Mouse (Mus musculus) embryonic facial prominence, embryonic 11.5 days (tissue): ENCODE results near the gene Fam13a. TPM values are rescaled to one million over a fixed set of nuclear protein-coding genes. Genes with fewer than 3 reads are reported as not detected.

ENCODE experiments used
- ATAC-seq: fragments of 200-750 bp; cut with Nextera tagmentation; replicated peaks from 2 replicates; pipeline ENCODE4 v1.8.0; 2017; ENCODE audit warnings: low read depth; ENCODE audit not compliant: insufficient number of reproducible peaks, low FRiP score, low TSS enrichment
- DNase-seq: peaks from one replicate; pipeline ENCODE4 v3.0.0-alpha.2; 2015; ENCODE audit warnings: low spot score
- H3K27ac ChIP-seq: fragments of 300-500 bp; sonication (generic); replicated peaks from 2 replicates; pipeline ENCODE4 v1.5.1; 2014; ENCODE audit warnings: mild to moderate bottlenecking, low read depth, low read length, control low read depth
- H3K27me3 ChIP-seq: fragments of 300-500 bp; sonication (generic); 2 replicates; pipeline ENCODE4 v1.6.1; 2014; ENCODE audit warnings: mild to moderate bottlenecking, low read length, moderate library complexity, mixed read lengths; ENCODE audit not compliant: control insufficient read depth, insufficient read depth
- H3K36me3 ChIP-seq: fragments of 300-500 bp; sonication (generic); replicated peaks from 2 replicates; pipeline ENCODE4 v1.6.1; 2014; ENCODE audit warnings: low read depth, mild to moderate bottlenecking, low read length, moderate library complexity, mixed read lengths; ENCODE audit not compliant: control insufficient read depth, insufficient read depth
- H3K4me1 ChIP-seq: fragments of 300-500 bp; sonication (generic); 2 replicates; pipeline ENCODE4 v1.6.1; 2014; ENCODE audit warnings: low read length, mixed read lengths; ENCODE audit not compliant: control insufficient read depth, insufficient read depth
- H3K4me2 ChIP-seq: fragments of 300-500 bp; sonication (generic); 2 replicates; pipeline ENCODE4 v1.6.1; 2014; ENCODE audit warnings: low read depth, mild to moderate bottlenecking, control low read depth, low read length, moderate library complexity
- H3K4me3 ChIP-seq: fragments of 300-500 bp; sonication (generic); 2 replicates; pipeline ENCODE4 v1.5.1; 2014; ENCODE audit warnings: low read depth, low read length, control low read depth
- H3K9ac ChIP-seq: fragments of 300-500 bp; sonication (generic); replicated peaks from 2 replicates; pipeline ENCODE4 v1.6.1; 2014; ENCODE audit warnings: mild to moderate bottlenecking, control low read depth, low read length
- H3K9me3 ChIP-seq: fragments of 300-500 bp; sonication (generic); replicated peaks from 2 replicates; pipeline ENCODE4 v1.6.1; 2016; ENCODE audit warnings: mild to moderate bottlenecking, low read length, inconsistent platforms, mixed read lengths; ENCODE audit not compliant: control insufficient read depth
- WGBS: fragments of 180-500 bp; shearing (Covaris S2); extraction: QIAGEN DNeasy Blood & Tissue Kit; methylation state at CpG from one replicate; pipeline ENCODE4 v1.1.7; 2014; 5-methylcytosine and 5-hydroxymethylcytosine counted together
- polyA plus RNA-seq: library from polyadenylated mRNA; unstranded; fragments of >200 nt; fragmentation: Nextera tagmentation; extraction: Ambion mirVana; gene quantifications from 2 replicates; pipeline ENCODE4 v1.2.1, GENCODE M21; 2014

Fam13a gene
- polyA plus RNA-seq, 1 experiment from 2014 or later = 4.0 TPM

- WGBS = 70% methylated on average over 2 of the region's 2 CpGs
- Histone ChIP-seq H3K27me3 (no peaks in the 10 kb centered on the region), H3K36me3 (no peaks in the 10 kb centered on the region), H3K9me3 (no peaks in the 10 kb centered on the region), H3K9ac (no peak overlapping the region), H3K27ac (no peak overlapping the region), H3K4me3 (no peak overlapping the region), H3K4me1 (no peaks in the 10 kb centered on the region), H3K4me2 (no peak overlapping the region)
- no peak for ATAC-seq
- DNase-seq = no peak
Measured at GRCm38 (mm10) chr6:58946246-58946645, 78.1 kb downstream of the Fam13a start.

GRCm38 (mm10) chr6:58943958-58944357, 80.4 kb downstream of the Fam13a start:
- no peak overlapping the region for H3K4me2 ChIP-seq
- no peak overlapping the region for H3K9ac ChIP-seq
- H3K27ac ChIP-seq = no peak overlapping the region
- ATAC-seq = no peak
- H3K9me3 ChIP-seq = no peaks in the 10 kb centered on the region
- H3K4me1 ChIP-seq = no peaks in the 10 kb centered on the region
- H3K4me3 ChIP-seq = no peak overlapping the region
- no peak for DNase-seq
- H3K36me3 ChIP-seq = no peaks in the 10 kb centered on the region
- no peaks in the 10 kb centered on the region for H3K27me3 ChIP-seq
- 98% methylated on average over 3 of the region's 3 CpGs for WGBS

- WGBS = 95% methylated on average over 2 of the region's 2 CpGs
- H3K4me1 ChIP-seq = no peaks in the 10 kb centered on the region
- no peak for ATAC-seq
- no peaks in the 10 kb centered on the region for H3K27me3 ChIP-seq
- H3K9ac ChIP-seq = no peak overlapping the region
- H3K9me3 ChIP-seq = no peaks in the 10 kb centered on the region
- H3K4me2 ChIP-seq = no peak overlapping the region
- no peaks in the 10 kb centered on the region for H3K36me3 ChIP-seq
- no peak overlapping the region for H3K4me3 ChIP-seq
- H3K27ac ChIP-seq = no peak overlapping the region
- no peak for DNase-seq
Measured at GRCm38 (mm10) chr6:58942276-58942675, 82.1 kb downstream of the Fam13a start.

- ATAC-seq = no peak
- Histone ChIP-seq H3K27ac (no peak overlapping the region), H3K9me3 (no peaks in the 10 kb centered on the region), H3K4me3 (no peak overlapping the region), H3K36me3 (no peaks in the 10 kb centered on the region), H3K4me2 (no peak overlapping the region), H3K4me1 (no peaks in the 10 kb centered on the region), H3K9ac (no peak overlapping the region), H3K27me3 (no peaks in the 10 kb centered on the region)
- no peak for DNase-seq
Measured at GRCm38 (mm10) chr6:58937726-58938125, 86.6 kb downstream of the Fam13a start.

GRCm38 (mm10) chr6:58934144-58934543, 90.2 kb downstream of the Fam13a start:
- Histone ChIP-seq H3K9ac (no peak overlapping the region), H3K4me2 (no peak overlapping the region), H3K36me3 (no peaks in the 10 kb centered on the region), H3K27ac (no peak overlapping the region), H3K4me1 (no peaks in the 10 kb centered on the region), H3K4me3 (no peak overlapping the region), H3K9me3 (no peaks in the 10 kb centered on the region), H3K27me3 (no peaks in the 10 kb centered on the region)
- DNase-seq (no peak), ATAC-seq (no peak)
- WGBS = 85% methylated on average over 4 of the region's 4 CpGs

- H3K27me3 ChIP-seq = no peaks in the 10 kb centered on the region
- H3K4me2 ChIP-seq = no peak overlapping the region
- no peaks in the 10 kb centered on the region for H3K36me3 ChIP-seq
- WGBS = 42% methylated on average over 6 of the region's 6 CpGs
- peak; percentile 75; the same call in 1 of the 2 replicates for ATAC-seq
- peak; percentile 82 for DNase-seq
- H3K27ac ChIP-seq = no peak overlapping the region
- no peaks in the 10 kb centered on the region for H3K9me3 ChIP-seq
- H3K4me3 ChIP-seq = no peak overlapping the region
- H3K4me1 ChIP-seq = no peaks in the 10 kb centered on the region
- no peak overlapping the region for H3K9ac ChIP-seq
Measured at GRCm38 (mm10) chr6:58933189-58933913, 91.0 kb downstream of the Fam13a start.

- H3K4me1 ChIP-seq = no peaks in the 10 kb centered on the region
- ATAC-seq = no peak; the same call in 1 of the 2 replicates
- H3K9ac ChIP-seq = no peak overlapping the region
- H3K36me3 ChIP-seq = no peaks in the 10 kb centered on the region
- no peak overlapping the region for H3K4me2 ChIP-seq
- H3K4me3 ChIP-seq = no peak overlapping the region
- 87% methylated on average over 12 of the region's 12 CpGs for WGBS
- no peaks in the 10 kb centered on the region for H3K9me3 ChIP-seq
- DNase-seq = no peak
- H3K27me3 ChIP-seq = no peaks in the 10 kb centered on the region
- H3K27ac ChIP-seq = no peak overlapping the region
Measured at GRCm38 (mm10) chr6:58932515-58933188, 91.7 kb downstream of the Fam13a start.

GRCm38 (mm10) chr6:58931149-58931548, 93.2 kb downstream of the Fam13a start:
- Histone ChIP-seq H3K4me2 (no peak overlapping the region), H3K4me3 (no peak overlapping the region), H3K27ac (no peak overlapping the region), H3K9me3 (no peaks in the 10 kb centered on the region), H3K27me3 (no peaks in the 10 kb centered on the region), H3K4me1 (no peaks in the 10 kb centered on the region), H3K9ac (no peak overlapping the region), H3K36me3 (no peaks in the 10 kb centered on the region)
- WGBS = 71% methylated on average over 4 of the region's 4 CpGs
- ATAC-seq = no peak
- DNase-seq = no peak
